Mouse (Mus musculus) effector memory CD4-positive, alpha-beta T cell, adult 7 months (primary cell): ENCODE measurements around the gene Pip. TPM values are rescaled to one million over a fixed set of nuclear protein-coding genes. Genes with fewer than 3 reads are reported as not detected.

Experiments used
- polyA plus RNA-seq: library from polyadenylated mRNA; unstranded; fragments of 100-300 nt; shearing (Covaris generic); gene quantifications from one replicate; pipeline ENCODE4 v1.2.1, GENCODE M21; 2017

Gene Pip
- polyA plus RNA-seq, result not detected

DNA sequence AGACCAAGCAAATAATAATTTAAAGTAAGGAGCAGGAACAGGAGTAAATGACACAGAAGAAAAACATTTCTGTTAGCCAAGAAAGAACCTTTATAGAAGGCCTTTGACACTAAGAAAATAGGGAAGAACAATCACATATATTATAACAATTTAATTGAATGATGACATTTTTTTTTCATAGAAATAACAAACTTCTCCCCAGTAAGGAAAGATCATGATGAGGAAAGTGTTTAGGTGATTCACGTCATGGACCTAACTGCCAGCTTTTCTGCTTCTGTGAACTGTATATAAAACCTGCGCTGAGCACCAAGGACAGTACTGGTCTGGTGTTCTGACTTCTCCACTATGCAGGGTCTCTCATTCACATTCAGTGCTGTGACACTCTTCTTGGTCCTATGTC is at the start of gene Pip:
Gene Pip (plus strand): TSS at position 301 of the 400 bp plus-strand sequence.

DNA sequence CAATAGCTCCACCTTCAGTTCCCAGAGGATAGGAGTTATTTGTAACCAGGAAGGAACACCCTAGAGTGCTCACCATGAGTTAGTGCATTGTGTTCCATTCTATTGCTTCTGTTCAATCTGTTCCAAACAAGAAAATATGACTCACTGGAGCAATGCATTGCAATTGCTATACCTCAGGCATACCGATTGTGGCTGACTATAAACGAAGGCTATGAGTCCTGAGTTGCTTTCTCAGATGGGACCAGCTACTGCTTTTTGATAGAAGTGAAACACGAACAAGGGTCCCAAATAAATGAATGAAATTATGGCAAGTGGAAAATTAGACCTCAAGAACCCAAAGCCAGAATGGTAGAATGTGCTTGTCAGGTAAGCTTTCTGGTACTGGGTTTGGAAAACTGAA is 5.4 kb downstream of the Pip start, which contains the start of gene Sval2:
Gene Sval2 (plus strand): TSS at position 301 of the 400 bp plus-strand sequence.

Other genes starting within 250 kb of the Pip start
- 28.7 TPM for gene Ephb6, start 242.1 kb upstream of the Pip start, polyA plus RNA-seq
- gene Trpv6, start 211.1 kb upstream of the Pip start, polyA plus RNA-seq, result 0.43 TPM
- not detected for gene Trpv5, start 166.8 kb upstream of the Pip start, polyA plus RNA-seq
- gene Llcfc1, start 163.1 kb upstream of the Pip start, polyA plus RNA-seq, result not detected
- not detected for gene Kel, start 143.2 kb upstream of the Pip start, polyA plus RNA-seq
- not detected for gene Olfr459, start 72.4 kb upstream of the Pip start, polyA plus RNA-seq
- not detected for gene Sval2, start 5.5 kb downstream of the Pip start, polyA plus RNA-seq
- gene Sval1, start 104.1 kb downstream of the Pip start, polyA plus RNA-seq, result not detected
- not detected for gene Sval3, start 120.6 kb downstream of the Pip start, polyA plus RNA-seq
- not detected for gene Sva, start 190.9 kb downstream of the Pip start, polyA plus RNA-seq